Comparison of ENCODE assay signal across 25 mouse cellular contexts in the genomic region with DNA sequence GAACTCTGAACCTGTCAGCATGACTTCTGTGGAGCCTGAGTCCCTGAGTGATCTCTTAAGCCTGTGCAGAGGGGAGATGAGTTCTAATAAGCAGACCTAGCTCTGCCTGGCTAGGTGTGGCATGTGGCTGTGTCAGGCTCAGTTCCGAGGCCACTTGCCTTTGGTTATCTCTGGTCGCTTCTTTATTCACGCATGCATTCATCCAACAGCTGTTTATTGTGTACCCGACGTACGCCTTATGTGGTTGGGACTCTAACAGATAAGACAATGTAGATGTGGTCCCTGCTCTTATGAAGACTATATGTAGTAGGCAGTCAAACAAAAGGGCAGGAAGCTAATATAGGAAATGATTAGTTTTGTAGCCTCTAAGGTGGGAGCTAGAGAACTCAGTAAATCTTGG. TPM values are rescaled to one million over a fixed set of nuclear protein-coding genes. Genes with fewer than 3 reads are reported as not detected.
DNase-seq lines count a peak whose midpoint lies in the region; ATAC-seq and TF ChIP-seq lines count a peak whose summit lies in the region.
"Had no signal": no experiment of that assay in that cellular context is flagged by ENCODE, and none has a peak within 500 bp of the region (broad histone marks: within the 10 kb centered on the region; RNA-seq: fewer than 3 reads in every experiment).

No protein-coding gene starts in this region.

- no peak overlapping the region for H3K9ac ChIP-seq in liver, embryonic 11.5 days (ENCODE audit: low read depth, low read length)
- no peak overlapping the region for H3K9ac ChIP-seq in liver, embryonic 14.5 days (replicated peaks)
- H3K9ac ChIP-seq: embryonic facial prominence, embryonic 12.5 days; forebrain, embryonic 13.5 days; forebrain, embryonic 15.5 days had no signal

- TF ChIP-seq EP300 in liver, embryonic 14.5 days (IDR thresholded peaks at IDR 0.05; ENCODE audit: low read depth) = no peak

- H3K4me3 ChIP-seq in liver, embryonic 11.5 days (ENCODE audit: low read depth, low read length) = no peak overlapping the region
- no peak overlapping the region for H3K4me3 ChIP-seq in G1E (ENCODE audit: low read depth, low read length)
- H3K4me3 ChIP-seq in liver, embryonic 14.5 days (ENCODE audit: insufficient read depth in 1 of 2, low read depth in 2 of 2, low read length in 2 of 2) = no peak overlapping the region
- H3K4me3 ChIP-seq: embryonic facial prominence, embryonic 10.5 days; embryonic facial prominence, embryonic 12.5 days; forebrain, embryonic 13.5 days; forebrain, embryonic 15.5 days had no signal

- intact Hi-C loops in heart, postnatal 14 days (cut with DNase I) = no loop called here

- H3K36me3 ChIP-seq in liver, embryonic 11.5 days (ENCODE audit: control insufficient read depth, insufficient read depth, low read length) = no peaks in the 10 kb centered on the region
- H3K36me3 ChIP-seq in G1E (replicated peaks) = no peaks in the 10 kb centered on the region
- no peaks in the 10 kb centered on the region for H3K36me3 ChIP-seq in liver, embryonic 14.5 days (replicated peaks; ENCODE audit: control insufficient read depth, insufficient read depth, low read depth)
- H3K36me3 ChIP-seq: forebrain, embryonic 15.5 days had no signal

- ATAC-seq in liver, embryonic 11.5 days (replicated peaks; ENCODE audit: low FRiP score) = peak; percentile 34; the same call in 1 of the 2 replicates
- no peak; the same call in 1 of the 2 replicates for ATAC-seq in G1E (ENCODE audit: extremely low read depth, insufficient number of reproducible peaks, low FRiP score, poor library complexity, severe bottlenecking)
- peak; percentile 41; the same call in 1 of the 2 replicates for ATAC-seq in liver, embryonic 14.5 days (ENCODE audit: insufficient read depth)
- peak; percentile 61 for ATAC-seq in megakaryocyte progenitor cell, adult 5-6 weeks (replicated peaks; ENCODE audit: poor library complexity)
- ATAC-seq: activated CD4-positive, CD25-positive, alpha-beta regulatory T cell, adult 4 months; CD4-positive, CD25-positive, alpha-beta regulatory T cell, adult 4 months; forebrain, embryonic 13.5 days; forebrain, embryonic 15.5 days; Patski had no signal

- TF ChIP-seq CTCF in G1E (IDR thresholded peaks at IDR 0.05; ENCODE audit: low read depth, low read length) = no peak
- no peak for TF ChIP-seq CTCF in liver, embryonic 14.5 days (IDR thresholded peaks at IDR 0.05; ENCODE audit: low read depth)

- H3K27ac ChIP-seq in liver, embryonic 11.5 days (ENCODE audit: low read depth, low read length) = no peak overlapping the region
- H3K27ac ChIP-seq in liver, embryonic 14.5 days = no peak overlapping the region
- H3K27ac ChIP-seq: embryonic facial prominence, embryonic 10.5 days; embryonic facial prominence, embryonic 12.5 days; forebrain, embryonic 13.5 days; forebrain, embryonic 15.5 days had no signal

- WGBS in liver, embryonic 11.5 days = 60% methylated on average over 6 of the region's 6 CpGs
- WGBS in liver, embryonic 14.5 days (ENCODE audit: insufficient replicate concordance) = 9% methylated on average over 6 of the region's 6 CpGs

- DNase-seq in liver, embryonic 11.5 days (ENCODE audit: low spot score) = no peak
- DNase-seq in liver (no peak), G1E (ENCODE audit: low spot score) (peak; percentile 22)
- no peak for DNase-seq in liver, embryonic 14.5 days (ENCODE audit: low read depth in 3 of 3, low spot score in 3 of 3)
- DNase-seq in heart, adult 9 months (ENCODE audit: low spot score in 2 of 2) = no peak
- no peak for DNase-seq in heart, postnatal 14 days
- no peak for DNase-seq in spleen, postnatal 36 days (ENCODE audit: low spot score in 2 of 2)
- DNase-seq: adrenal gland, adult 8-10 months; adrenal gland, postnatal 14 days; adrenal gland, postnatal 36 days; B cell, adult 2 months; cerebellum, adult 11-12 months; cerebellum, adult 2 months; cerebellum, adult 9-10 months; cerebellum, postnatal 10 days; cerebellum, postnatal 25 days had no signal

- H3K4me1 ChIP-seq in liver, embryonic 11.5 days (replicated peaks; ENCODE audit: control insufficient read depth, insufficient read depth, low read length) = peaks cover 14% of the 10 kb centered on the region
- H3K4me1 ChIP-seq in G1E (ENCODE audit: insufficient read depth, low read depth, low read length) = peaks cover 27% of the 10 kb centered on the region
- peaks cover 0 to 4% of the 10 kb centered on the region in 2 experiments; a peak in 1 of 4 replicates for H3K4me1 ChIP-seq in liver, embryonic 14.5 days (replicated peaks; ENCODE audit: control insufficient read depth in 2 of 2, insufficient read depth in 2 of 2, low read length in 1 of 2)

- no peak overlapping the region for H3K4me2 ChIP-seq in liver, embryonic 11.5 days
- no peak overlapping the region for H3K4me2 ChIP-seq in liver, embryonic 14.5 days (ENCODE audit: low read depth)
- H3K4me2 ChIP-seq: embryonic facial prominence, embryonic 12.5 days; forebrain, embryonic 13.5 days; forebrain, embryonic 15.5 days had no signal

- H3K27me3 ChIP-seq in liver, embryonic 11.5 days (replicated peaks; ENCODE audit: control insufficient read depth, insufficient read depth, low read length) = peaks cover 17% of the 10 kb centered on the region
- peaks cover 69% of the 10 kb centered on the region for H3K27me3 ChIP-seq in G1E (ENCODE audit: insufficient read depth, low read length)
- peaks cover 19% of the 10 kb centered on the region for H3K27me3 ChIP-seq in liver, embryonic 14.5 days (ENCODE audit: control insufficient read depth, insufficient read depth, low read length)
- H3K27me3 ChIP-seq: CH12.LX; embryonic facial prominence, embryonic 12.5 days; forebrain, embryonic 15.5 days had no signal

- H3K9me3 ChIP-seq in liver, embryonic 11.5 days (ENCODE audit: control insufficient read depth, low read length) = no peaks in the 10 kb centered on the region
- H3K9me3 ChIP-seq in G1E (replicated peaks) = peaks cover 2% of the 10 kb centered on the region; the same call in 1 of the 2 replicates
- no peaks in the 10 kb centered on the region for H3K9me3 ChIP-seq in liver, embryonic 14.5 days (ENCODE audit: control insufficient read depth, low read length)
- H3K9me3 ChIP-seq: embryonic facial prominence, embryonic 10.5 days; embryonic facial prominence, embryonic 12.5 days; forebrain, embryonic 13.5 days; forebrain, embryonic 15.5 days had no signal

RNA-seq across cellular contexts. Expression of a gene that starts 5.0 kb away (rescaled TPM):
- 6.2 and 6.5 TPM in 2 replicates for polyA plus RNA-seq in liver, embryonic 11.5 days (2014; fragmentation: Nextera tagmentation; extraction: Ambion mirVana)
- total RNA-seq in G1E (2014; fragmentation: Nextera tagmentation) (not detected in 2 replicates), G1E (2017) (0.22 and 0.23 TPM in 2 replicates)
- polyA plus RNA-seq in G1E (2012) = not detected in 2 replicates
- polyA plus RNA-seq in liver, embryonic 14.5 days (2012; rRNA removed) = 0.39 TPM in 2 replicates
- 0.39 and 0.90 TPM in 2 replicates for polyA plus RNA-seq in liver, embryonic 14.5 days (2014; fragmentation: Nextera tagmentation; extraction: Ambion mirVana)
- 0.24 and 0.39 TPM in 2 replicates for total RNA-seq in megakaryocyte progenitor cell, adult 5-6 weeks (2015)
- 0.37 TPM in 1 of 2 replicates, not detected in the other for total RNA-seq in megakaryocyte progenitor cell, adult 5-6 weeks (2017)
- 10 to 100 TPM; 15.8 to 17.5 TPM for total RNA-seq in heart, postnatal 14 days (2021)

RNA-seq across cellular contexts. Expression of a gene that starts 47.6 kb away (rescaled TPM):
- 47.5 and 52.3 TPM in 2 replicates for polyA plus RNA-seq in liver, embryonic 11.5 days (2014; fragmentation: Nextera tagmentation; extraction: Ambion mirVana)
- total RNA-seq in G1E (2014; fragmentation: Nextera tagmentation) (47.9 and 50.8 TPM in 2 replicates), G1E (2017) (29.3 and 39.1 TPM in 2 replicates)
- polyA plus RNA-seq in G1E (2012) = 6.5 and 7.8 TPM in 2 replicates
- 8.1 and 11.9 TPM in 2 replicates for polyA plus RNA-seq in liver, embryonic 14.5 days (2012; rRNA removed)
- polyA plus RNA-seq in liver, embryonic 14.5 days (2014; fragmentation: Nextera tagmentation; extraction: Ambion mirVana) = 18.5 and 20.2 TPM in 2 replicates
- total RNA-seq in megakaryocyte progenitor cell, adult 5-6 weeks (2015) = 32.9 and 40.2 TPM in 2 replicates
- 31.1 and 56.3 TPM in 2 replicates for total RNA-seq in megakaryocyte progenitor cell, adult 5-6 weeks (2017)
- total RNA-seq in heart, postnatal 14 days (2021) = 10 to 100 TPM; 44.3 to 46.6 TPM

Comparison
In these comparisons a context has a peak if more than half of its experiments do, and no peak if none do; other contexts are left out.
1. RNA of a gene that starts 5.0 kb away (total RNA-seq): 15.8 to 17.5 TPM in heart, postnatal 14 days; 0.24 to 0.39 TPM in megakaryocyte progenitor cell, adult 5-6 weeks and 0.22 to 0.23 TPM in G1E; every median in the first group is over 10 times any median in the second.